Comparison of ENCODE assay signal across 7 mouse cellular contexts in the genomic region with DNA sequence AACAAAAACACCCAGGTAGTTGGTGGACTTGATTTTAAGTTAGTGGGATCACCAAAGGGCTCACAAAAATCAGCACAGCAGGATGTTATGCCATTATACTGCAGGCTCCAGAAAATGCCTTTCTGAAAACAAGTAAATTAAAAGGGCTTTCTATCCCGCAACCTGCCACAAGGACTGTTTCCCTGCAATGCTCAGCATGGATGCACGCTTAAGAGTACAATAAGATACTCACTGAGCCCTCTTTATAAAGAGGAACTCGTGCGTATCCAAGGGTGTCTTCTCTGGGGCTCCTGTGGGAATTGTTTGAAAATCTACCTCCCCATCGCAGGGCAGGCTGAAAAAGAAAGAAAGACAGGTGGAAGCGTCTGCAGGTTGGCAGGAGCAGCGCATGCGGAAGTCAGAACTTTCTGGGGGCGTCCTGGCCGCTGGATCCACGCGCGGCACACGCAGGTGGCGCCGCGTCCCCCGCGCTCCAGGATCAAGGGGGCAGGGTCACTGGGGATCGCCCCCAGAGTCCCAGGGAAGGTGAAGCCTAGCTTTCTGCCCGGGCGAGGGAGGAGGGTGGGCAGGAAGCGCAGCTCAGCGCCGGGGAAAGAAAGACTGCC. TPM values are rescaled to one million over a fixed set of nuclear protein-coding genes. Genes with fewer than 3 reads are reported as not detected.
A peak's percentile ranks its signal among the peaks of the same experiment; 100 is the strongest.
DNase-seq lines count a peak whose midpoint lies in the region; ATAC-seq lines count a peak whose summit lies in the region.

No protein-coding gene starts in this region.

- 1% methylated on average over 24 of the region's 25 CpGs for WGBS in lung, embryonic 16.5 days
- under 1% methylated on average over 24 of the region's 25 CpGs for WGBS in forebrain, embryonic 15.5 days
- WGBS in limb, embryonic 12.5 days: 2% methylated on average over 25 of the region's 25 CpGs
- WGBS in neural tube, embryonic 11.5 days: 1% methylated on average over 22 of the region's 25 CpGs

- H3K36me3 ChIP-seq in lung, embryonic 16.5 days (ENCODE audit: control insufficient read depth, insufficient read depth, low read length): peaks cover 3% of the 10 kb centered on the region; the same call in 1 of the 2 replicates
- no peaks in the 10 kb centered on the region for H3K36me3 ChIP-seq in forebrain, embryonic 15.5 days
- H3K36me3 ChIP-seq in limb, embryonic 12.5 days: peaks cover 26% of the 10 kb centered on the region
- H3K36me3 ChIP-seq in neural tube, embryonic 11.5 days (ENCODE audit: control insufficient read depth, insufficient read depth, low read length): no peaks in the 10 kb centered on the region

- H3K4me3 ChIP-seq in lung, embryonic 16.5 days (ENCODE audit: low read length): peak overlapping the region; percentile 90
- H3K4me3 ChIP-seq in brown adipose tissue, adult 24 weeks (ENCODE audit: insufficient read depth, low read depth, low read length): peak overlapping the region; percentile 66
- peak overlapping the region; percentile 70 for H3K4me3 ChIP-seq in forebrain, embryonic 15.5 days
- peak overlapping the region; percentile 84 for H3K4me3 ChIP-seq in limb, embryonic 12.5 days (replicated peaks)
- peak overlapping the region; percentile 74 for H3K4me3 ChIP-seq in neural tube, embryonic 11.5 days (ENCODE audit: low read depth, low read length)

- no peaks in the 10 kb centered on the region for H3K9me3 ChIP-seq in lung, embryonic 16.5 days (ENCODE audit: control insufficient read depth, low read length)
- no peaks in the 10 kb centered on the region for H3K9me3 ChIP-seq in forebrain, embryonic 15.5 days
- no peaks in the 10 kb centered on the region for H3K9me3 ChIP-seq in limb, embryonic 12.5 days
- no peaks in the 10 kb centered on the region for H3K9me3 ChIP-seq in neural tube, embryonic 11.5 days (ENCODE audit: control insufficient read depth, low read length)

- H3K9ac ChIP-seq in lung, embryonic 16.5 days (ENCODE audit: low read length): peak overlapping the region; percentile 92
- peak overlapping the region; percentile 66 for H3K9ac ChIP-seq in forebrain, embryonic 15.5 days (replicated peaks)
- H3K9ac ChIP-seq in limb, embryonic 12.5 days (replicated peaks): peak overlapping the region; percentile 92
- H3K9ac ChIP-seq in neural tube, embryonic 11.5 days (ENCODE audit: low read length): peak overlapping the region; percentile 86

- no peaks in the 10 kb centered on the region for H3K27me3 ChIP-seq in lung, embryonic 16.5 days (ENCODE audit: control insufficient read depth, insufficient read depth, low read depth, low read length)
- H3K27me3 ChIP-seq in forebrain, embryonic 15.5 days: no peaks in the 10 kb centered on the region
- no peaks in the 10 kb centered on the region for H3K27me3 ChIP-seq in limb, embryonic 12.5 days
- no peaks in the 10 kb centered on the region for H3K27me3 ChIP-seq in neural tube, embryonic 11.5 days (ENCODE audit: control insufficient read depth, insufficient read depth, low read length)

- H3K4me2 ChIP-seq in lung, embryonic 16.5 days (ENCODE audit: low read depth, low read length): peak overlapping the region; percentile 91
- H3K4me2 ChIP-seq in forebrain, embryonic 15.5 days (replicated peaks): peak overlapping the region; percentile 71
- H3K4me2 ChIP-seq in limb, embryonic 12.5 days: peak overlapping the region; percentile 76
- H3K4me2 ChIP-seq in neural tube, embryonic 11.5 days (ENCODE audit: low read depth): peak overlapping the region; percentile 80

- H3K27ac ChIP-seq in lung, embryonic 16.5 days (ENCODE audit: low read length): peak overlapping the region; percentile 83
- no peak overlapping the region for H3K27ac ChIP-seq in brown adipose tissue, adult 24 weeks (replicated peaks; ENCODE audit: low read depth, low read length)
- H3K27ac ChIP-seq in forebrain, embryonic 15.5 days (replicated peaks): peak overlapping the region; percentile 72
- H3K27ac ChIP-seq in limb, embryonic 12.5 days: peak overlapping the region; percentile 88
- H3K27ac ChIP-seq in neural tube, embryonic 11.5 days (ENCODE audit: low read depth, low read length): peak overlapping the region; percentile 87

- ATAC-seq in lung, embryonic 16.5 days (ENCODE audit: low read depth): peak; percentile 9
- ATAC-seq in forebrain, embryonic 15.5 days (replicated peaks): peak; percentile 53
- ATAC-seq in limb, embryonic 12.5 days (ENCODE audit: insufficient number of reproducible peaks, insufficient read depth, low FRiP score, low TSS enrichment, low read depth): peak; percentile 22; the same call in 1 of the 2 replicates
- ATAC-seq in neural tube, embryonic 11.5 days (ENCODE audit: insufficient read depth, low FRiP score, low TSS enrichment): peak; percentile 50

- DNase-seq in lung, postnatal 14 days: no peak
- DNase-seq in neural tube, embryonic 11.5 days (ENCODE audit: low spot score): no peak
- no peak for DNase-seq in gastrocnemius, postnatal 4 days (ENCODE audit: low spot score in 2 of 2)

- peaks cover 17% of the 10 kb centered on the region for H3K4me1 ChIP-seq in lung, embryonic 16.5 days (replicated peaks; ENCODE audit: control insufficient read depth, insufficient read depth, low read length)
- H3K4me1 ChIP-seq in brown adipose tissue, adult 24 weeks (ENCODE audit: control insufficient read depth, insufficient read depth, insufficient read length, low read length): no peaks in the 10 kb centered on the region
- H3K4me1 ChIP-seq in forebrain, embryonic 15.5 days: peaks cover 18% of the 10 kb centered on the region
- H3K4me1 ChIP-seq in limb, embryonic 12.5 days (replicated peaks): peaks cover 16% of the 10 kb centered on the region
- peaks cover 11% of the 10 kb centered on the region for H3K4me1 ChIP-seq in neural tube, embryonic 11.5 days (ENCODE audit: control insufficient read depth, insufficient read depth, low read length)

RNA-seq across cellular contexts. Expression of a gene that starts 0.4 kb away (rescaled TPM):
- polyA plus RNA-seq in lung, embryonic 16.5 days (2015; fragmentation: Nextera tagmentation; extraction: Ambion mirVana): 19.6 and 20.0 TPM in 2 replicates
- not detected in 2 replicates for polyA plus RNA-seq in brown adipose tissue, adult 24 weeks (2012; ENCODE audit: insufficient read depth, insufficient read length, missing spikeins)
- polyA plus RNA-seq in forebrain, embryonic 15.5 days (2015; fragmentation: Nextera tagmentation; extraction: Ambion mirVana): 11.7 and 13.5 TPM in 2 replicates
- polyA plus RNA-seq in limb, embryonic 12.5 days (2016; fragmentation: Nextera tagmentation; extraction: Ambion mirVana): 22.6 and 23.3 TPM in 2 replicates
- 44.0 and 45.2 TPM in 2 replicates for polyA plus RNA-seq in neural tube, embryonic 11.5 days (2014; fragmentation: Nextera tagmentation; extraction: Ambion mirVana)
- total RNA-seq in gastrocnemius, postnatal 4 days (2021): 1 to 10 TPM; 2.4 to 3.3 TPM

RNA-seq across cellular contexts. Expression of a gene that starts 54.1 kb away (rescaled TPM):
- polyA plus RNA-seq in lung, embryonic 16.5 days (2015; fragmentation: Nextera tagmentation; extraction: Ambion mirVana): 3.4 and 4.1 TPM in 2 replicates
- polyA plus RNA-seq in brown adipose tissue, adult 24 weeks (2012; ENCODE audit: insufficient read depth, insufficient read length, missing spikeins): 2.8 and 3.3 TPM in 2 replicates
- 5.3 and 5.4 TPM in 2 replicates for polyA plus RNA-seq in forebrain, embryonic 15.5 days (2015; fragmentation: Nextera tagmentation; extraction: Ambion mirVana)
- 3.2 and 5.0 TPM in 2 replicates for polyA plus RNA-seq in limb, embryonic 12.5 days (2016; fragmentation: Nextera tagmentation; extraction: Ambion mirVana)
- polyA plus RNA-seq in neural tube, embryonic 11.5 days (2014; fragmentation: Nextera tagmentation; extraction: Ambion mirVana): 1.5 and 1.9 TPM in 2 replicates
- 10 to 100 TPM; 41.2 to 45.0 TPM for total RNA-seq in gastrocnemius, postnatal 4 days (2021)

RNA-seq across cellular contexts. Expression of a gene that starts 58.7 kb away (rescaled TPM):
- polyA plus RNA-seq in lung, embryonic 16.5 days (2015; fragmentation: Nextera tagmentation; extraction: Ambion mirVana): 5.1 and 6.1 TPM in 2 replicates
- polyA plus RNA-seq in brown adipose tissue, adult 24 weeks (2012; ENCODE audit: insufficient read depth, insufficient read length, missing spikeins): not detected in 2 replicates
- 2.9 and 3.6 TPM in 2 replicates for polyA plus RNA-seq in forebrain, embryonic 15.5 days (2015; fragmentation: Nextera tagmentation; extraction: Ambion mirVana)
- polyA plus RNA-seq in limb, embryonic 12.5 days (2016; fragmentation: Nextera tagmentation; extraction: Ambion mirVana): 4.6 and 6.3 TPM in 2 replicates
- 10.2 and 12.5 TPM in 2 replicates for polyA plus RNA-seq in neural tube, embryonic 11.5 days (2014; fragmentation: Nextera tagmentation; extraction: Ambion mirVana)
- total RNA-seq in gastrocnemius, postnatal 4 days (2021): 1 to 10 TPM in 1 of 2 experiments, under 1 TPM in 1; 0.73 to 1.0 TPM
